Mouse (Mus musculus): Measurements from ENCODE around the gene Fam214a.

Gene Fam214a

DNA sequence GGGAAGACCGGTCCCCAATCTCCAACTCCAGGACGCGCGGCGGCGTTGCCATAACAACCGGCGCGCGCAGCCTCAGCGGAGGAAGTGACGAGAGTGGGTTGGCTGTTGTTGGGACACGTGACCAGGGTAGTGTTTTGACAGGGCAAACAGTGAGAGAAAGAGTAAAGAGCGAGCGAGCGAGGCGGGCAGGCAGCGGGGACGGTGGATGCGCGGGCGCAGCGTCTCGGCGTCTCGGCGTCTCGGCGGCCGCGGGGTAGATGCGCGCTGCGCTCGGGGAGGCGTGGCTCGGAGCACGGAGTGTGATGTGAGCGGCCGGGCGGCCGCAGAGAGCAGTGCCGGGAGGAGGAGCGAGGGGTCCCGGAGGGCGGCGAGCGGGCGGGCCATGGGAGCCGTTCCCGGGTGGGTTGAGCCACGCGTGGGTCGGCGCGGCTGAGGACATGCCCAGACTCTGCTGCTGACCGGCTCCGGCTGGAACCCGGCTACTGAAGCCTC lies at the start of gene Fam214a:
Fam214a (plus strand) TSS at position 129 of the 492 bp plus-strand sequence.
- DNase-seq (ENCODE audit: low spot score in 2 of 2) = peak; percentile 88 to 91

DNA sequence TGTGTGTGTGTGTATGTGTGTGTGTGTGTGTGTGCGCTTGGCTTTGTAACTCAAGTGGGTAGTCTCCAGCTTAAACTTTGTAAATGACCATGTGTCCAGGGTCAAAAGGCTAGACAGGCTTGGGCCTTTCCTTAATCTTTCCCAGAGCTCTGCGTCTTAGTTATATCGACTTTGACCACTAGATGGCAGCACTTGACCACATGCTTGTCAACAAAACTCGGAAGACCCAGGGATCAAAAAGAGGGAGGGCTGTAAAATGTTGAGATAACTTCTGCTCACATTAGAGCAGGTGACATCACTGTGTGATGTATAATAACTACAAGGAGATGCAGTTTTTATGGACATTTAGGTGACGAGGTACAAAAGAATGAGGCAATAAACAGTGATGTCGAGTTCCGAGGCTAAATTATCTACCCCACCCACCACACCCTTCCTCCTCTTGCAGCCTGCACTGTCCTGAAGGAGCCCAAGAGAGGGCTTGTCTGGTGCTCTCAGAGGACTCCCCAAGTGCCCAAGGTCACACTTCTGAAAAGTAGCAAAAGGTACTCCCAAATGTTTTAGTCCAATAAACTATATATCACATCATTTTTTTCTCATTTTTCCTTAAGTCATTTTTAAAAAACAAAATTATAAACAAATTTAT lies 47.7 kb upstream of the Fam214a start:
- DNase-seq (ENCODE audit: low spot score in 2 of 2) = peak; percentile 35 to 72

DNA sequence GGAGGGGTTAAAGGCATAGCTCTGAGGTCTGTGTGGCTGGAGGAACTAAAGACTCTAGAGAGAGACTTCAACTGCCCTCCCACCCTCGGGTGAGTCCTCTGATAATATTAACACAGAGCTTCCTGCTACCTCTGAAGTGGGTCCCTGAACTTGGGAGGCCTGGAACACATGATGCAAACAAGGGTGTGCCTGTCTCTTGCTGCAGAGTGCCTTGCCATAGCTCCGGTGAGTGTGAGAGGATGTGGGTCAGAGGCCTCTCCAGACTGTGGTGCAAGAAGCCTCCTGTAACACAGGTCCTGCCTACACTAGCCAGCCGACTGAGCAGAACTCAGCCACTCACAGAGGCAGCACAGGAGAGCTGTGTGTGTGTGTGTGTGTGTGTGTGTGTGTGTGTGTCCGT lies 45.7 kb upstream of the Fam214a start:
- DNase-seq (ENCODE audit: low spot score in 2 of 2) = peak in 1 of 2 experiments; percentile 40

DNA sequence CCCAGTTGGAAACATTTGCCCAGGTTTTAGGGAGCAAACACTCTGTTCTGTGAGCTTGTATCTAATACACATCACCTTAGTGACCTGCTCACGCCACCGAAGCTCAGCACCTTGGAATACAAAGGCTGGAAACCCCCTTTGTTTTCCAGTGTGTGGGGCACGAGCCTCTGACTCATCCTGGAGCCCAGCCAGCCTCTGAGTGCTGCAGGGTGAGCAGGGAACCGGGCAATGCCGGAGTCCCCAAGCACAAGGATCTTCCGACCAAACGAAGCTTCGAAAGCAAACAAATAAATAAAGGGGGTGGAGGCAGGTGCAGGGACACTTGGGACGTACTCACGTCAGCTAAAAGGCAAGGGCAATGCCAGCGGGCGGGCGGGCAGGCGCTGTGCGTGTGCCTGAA lies 43.4 kb upstream of the Fam214a start:
- peak; percentile 30 to 67 for DNase-seq (ENCODE audit: low spot score in 2 of 2)

DNA sequence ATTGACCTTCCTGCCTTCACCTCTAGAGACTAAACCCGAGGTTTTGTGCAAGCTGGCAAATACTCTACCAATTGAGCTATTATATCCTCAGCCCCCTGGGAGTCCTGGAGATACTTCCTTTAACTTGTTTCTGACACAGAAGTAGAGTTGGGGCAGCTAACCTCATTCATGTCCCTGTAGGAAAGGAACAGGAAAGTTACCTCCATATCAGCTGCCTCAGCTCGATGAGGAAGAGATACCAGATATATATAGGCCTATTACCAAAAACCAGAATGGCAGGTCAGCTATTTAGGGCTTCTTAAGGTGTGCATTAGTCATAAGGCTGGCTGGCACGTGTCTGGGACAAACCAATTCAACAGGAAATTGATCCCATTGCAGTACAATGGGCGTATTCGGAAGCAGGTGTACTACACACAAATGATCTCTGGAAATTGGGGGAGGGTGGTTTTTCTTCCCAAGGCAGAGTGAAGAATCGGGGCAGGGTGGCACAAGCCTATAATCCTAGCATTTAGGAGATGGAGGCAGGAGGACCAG lies 42.4 kb upstream of the Fam214a start:
- no peak for DNase-seq (ENCODE audit: low spot score in 2 of 2)

DNA sequence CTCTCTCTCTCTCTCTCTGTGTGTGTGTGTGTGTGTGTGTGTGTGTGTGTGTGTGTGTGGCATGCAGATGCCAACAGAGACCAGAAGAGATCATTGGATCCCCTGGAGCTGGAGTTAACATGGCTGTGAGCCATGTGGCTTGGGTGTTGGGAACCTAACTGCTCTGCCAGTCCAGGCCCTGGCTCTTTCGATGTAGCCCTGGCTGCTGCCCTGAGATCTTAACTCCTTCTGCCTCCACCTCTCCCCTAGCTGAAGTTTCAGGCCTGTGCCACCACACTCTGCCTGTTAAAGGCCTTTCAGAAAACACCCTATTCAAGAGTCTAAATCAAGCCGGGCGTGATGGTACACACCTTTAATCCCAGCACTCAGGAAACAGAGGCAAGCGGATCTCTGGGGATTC lies 41.3 kb upstream of the Fam214a start:
- no peak for DNase-seq (ENCODE audit: low spot score in 2 of 2)

DNA sequence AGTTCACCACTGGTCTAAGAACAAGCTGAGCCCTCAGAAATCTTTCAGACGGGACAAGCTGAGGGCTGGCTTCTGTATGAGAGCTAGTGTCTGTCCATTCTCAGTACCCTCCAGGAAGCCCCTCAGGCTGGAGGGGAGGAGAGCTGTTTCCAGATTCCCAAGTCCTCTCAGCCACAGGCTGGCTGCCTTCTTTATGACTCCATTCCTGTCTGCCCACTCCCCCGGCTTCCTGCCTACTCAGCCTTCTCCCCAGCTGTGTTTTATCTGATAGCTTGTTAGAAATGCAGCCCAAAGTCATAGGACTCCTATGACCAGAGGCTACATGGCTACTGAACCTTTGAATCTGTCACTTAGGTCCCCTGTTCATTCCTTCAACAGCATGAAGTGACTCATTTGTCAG lies 40.8 kb upstream of the Fam214a start:
- DNase-seq (ENCODE audit: low spot score in 2 of 2) = no peak

DNA sequence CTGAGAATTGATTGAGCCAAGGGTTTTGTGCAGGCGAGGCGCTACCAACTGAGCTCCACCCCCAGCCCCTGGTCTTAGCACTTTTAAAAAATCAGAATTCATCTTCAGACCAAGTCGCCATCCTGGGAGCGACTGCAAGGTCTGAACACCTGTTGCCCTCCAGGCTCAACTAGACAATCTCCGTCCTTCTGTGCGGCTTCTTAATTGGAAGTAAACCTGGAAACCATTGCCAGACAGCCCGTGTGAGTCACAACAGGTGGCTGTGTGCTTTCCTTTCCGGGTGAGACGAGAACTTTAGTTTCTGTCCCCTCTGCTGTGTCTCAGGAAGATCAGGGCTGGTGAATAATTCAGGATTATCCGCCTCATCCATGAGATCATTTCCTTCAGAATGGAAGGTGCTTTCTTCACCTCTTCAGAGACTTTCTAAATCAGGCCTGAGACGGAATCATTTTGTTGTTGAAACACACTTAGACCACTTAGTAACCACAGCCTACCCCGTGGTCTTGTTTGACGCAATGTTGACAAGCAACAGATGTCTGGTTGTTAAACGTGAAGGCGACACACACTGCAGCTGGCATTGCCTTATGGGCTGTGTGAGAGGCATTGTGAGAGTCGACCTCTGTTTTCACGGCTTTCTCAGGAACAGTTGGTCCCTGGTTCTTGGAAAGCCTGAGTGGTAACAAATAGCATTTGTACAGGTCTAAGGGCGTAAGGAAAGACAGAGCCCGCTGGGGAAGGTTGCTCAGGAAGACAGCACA lies 39.9 kb upstream of the Fam214a start:
- DNase-seq (ENCODE audit: low spot score in 2 of 2) = no peak

DNA sequence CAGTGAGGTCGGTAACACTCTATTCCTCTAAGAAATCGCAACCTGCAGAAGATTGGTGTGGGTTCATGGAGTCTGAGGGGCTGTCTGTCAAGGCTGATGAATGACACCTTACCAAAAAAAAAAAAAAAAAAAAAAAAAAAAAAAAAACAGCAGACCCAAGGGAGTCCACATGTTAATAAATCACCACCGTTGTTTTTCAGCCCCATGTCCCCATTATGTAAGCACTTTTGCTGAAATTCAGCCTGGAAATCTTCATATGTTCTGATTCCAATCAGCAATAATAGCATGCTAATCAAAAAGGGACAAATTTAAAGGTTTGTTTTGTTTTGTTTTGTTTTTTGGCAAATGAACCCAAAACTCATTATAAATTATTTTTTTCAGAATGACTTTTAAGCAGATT lies 37.1 kb upstream of the Fam214a start:
- no peak for DNase-seq (ENCODE audit: low spot score in 2 of 2)

DNA sequence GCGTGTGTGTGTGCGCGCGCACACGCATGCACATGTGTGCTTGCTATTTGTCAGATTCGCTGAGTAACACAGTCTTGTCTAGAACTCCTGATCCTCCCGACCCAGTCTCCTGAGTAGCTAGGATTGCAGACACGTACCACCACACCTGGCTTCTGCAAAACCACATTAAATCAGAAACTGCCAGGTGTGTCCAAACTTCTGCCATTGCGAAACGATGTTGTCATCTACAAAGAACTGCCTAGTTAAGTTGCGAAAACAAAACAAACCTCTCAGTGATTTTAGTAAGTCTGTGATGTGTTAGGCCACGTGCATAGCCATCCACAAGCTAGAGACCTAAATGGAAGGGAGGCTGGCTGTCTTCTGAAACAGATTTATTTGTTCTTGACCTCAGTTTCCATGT lies 32.2 kb upstream of the Fam214a start:
- no peak for DNase-seq (ENCODE audit: low spot score in 2 of 2)

DNA sequence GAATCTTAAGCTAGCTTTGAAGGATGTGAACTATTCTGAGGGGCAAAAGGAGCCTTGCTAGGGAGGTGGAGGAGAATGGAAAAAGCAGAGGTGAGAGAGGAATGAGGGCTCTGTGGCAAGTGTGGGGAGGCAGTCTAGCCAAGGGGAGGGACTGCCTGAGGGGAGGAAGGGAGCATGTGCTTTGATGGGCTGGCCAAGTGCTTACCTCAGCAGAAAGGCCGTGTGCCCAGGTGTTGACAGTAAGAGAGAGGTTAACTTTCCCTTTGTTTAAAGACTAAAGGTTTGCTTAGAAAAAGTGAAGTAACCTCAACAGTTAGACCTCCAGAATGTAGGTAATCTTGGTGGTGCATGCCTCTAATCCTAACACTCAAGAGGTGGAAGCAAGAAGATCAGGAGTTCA lies 31.3 kb upstream of the Fam214a start:
- no peak for DNase-seq (ENCODE audit: low spot score in 2 of 2)

DNA sequence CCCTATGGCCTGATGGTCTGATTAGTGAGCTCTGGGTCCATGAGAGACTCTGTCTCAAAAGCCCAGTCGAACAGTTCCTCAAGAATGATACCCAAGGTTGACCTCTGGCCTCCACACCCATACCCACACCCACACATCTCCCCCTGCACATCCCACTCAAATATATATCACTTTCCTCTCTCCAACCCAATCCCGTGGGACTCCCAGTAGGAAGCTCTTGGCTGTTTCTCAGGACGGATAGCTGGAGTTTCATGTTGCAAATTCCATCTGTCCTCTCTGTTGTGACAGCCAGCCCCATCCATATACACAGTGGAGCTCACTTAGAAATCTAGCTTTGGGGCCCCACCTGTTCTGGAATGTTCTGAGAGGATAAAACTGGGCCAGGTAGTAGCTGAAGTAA lies 29.8 kb upstream of the Fam214a start:
- no peak for DNase-seq (ENCODE audit: low spot score in 2 of 2)

DNA sequence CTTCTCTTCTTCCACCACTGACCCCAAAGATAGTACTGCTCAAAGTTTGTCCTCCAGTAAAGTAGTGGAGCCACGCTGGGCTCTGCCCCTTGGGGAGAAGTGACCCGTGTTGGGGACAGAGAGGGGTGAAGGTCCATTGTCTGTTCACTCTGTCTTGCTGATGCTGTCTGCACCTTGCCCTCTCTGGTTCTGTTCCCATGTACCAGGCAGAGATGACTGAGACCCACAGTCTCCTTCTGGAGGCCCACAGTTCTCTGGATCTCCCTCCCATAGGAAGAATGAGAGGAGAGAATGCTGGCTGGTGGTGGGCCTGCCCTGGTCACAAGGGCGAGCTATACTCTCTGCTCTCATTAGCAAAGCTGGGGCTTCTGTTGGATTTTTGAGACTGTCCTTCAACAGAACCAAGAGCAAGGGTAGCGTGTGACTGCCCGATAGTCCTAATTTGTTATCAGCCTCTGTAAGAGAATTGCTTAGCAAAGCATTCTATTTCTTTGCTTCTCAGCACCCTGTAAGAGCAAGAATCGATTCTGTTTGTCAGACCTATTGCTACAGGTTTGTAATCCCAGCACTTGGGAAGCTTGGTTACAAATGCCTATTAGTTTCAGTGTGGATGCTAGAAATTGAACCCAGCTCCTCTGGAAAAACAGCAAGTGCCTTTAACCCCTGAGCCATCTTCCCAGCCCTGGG lies 29.2 kb upstream of the Fam214a start:
- no peak for DNase-seq (ENCODE audit: low spot score in 2 of 2)

DNA sequence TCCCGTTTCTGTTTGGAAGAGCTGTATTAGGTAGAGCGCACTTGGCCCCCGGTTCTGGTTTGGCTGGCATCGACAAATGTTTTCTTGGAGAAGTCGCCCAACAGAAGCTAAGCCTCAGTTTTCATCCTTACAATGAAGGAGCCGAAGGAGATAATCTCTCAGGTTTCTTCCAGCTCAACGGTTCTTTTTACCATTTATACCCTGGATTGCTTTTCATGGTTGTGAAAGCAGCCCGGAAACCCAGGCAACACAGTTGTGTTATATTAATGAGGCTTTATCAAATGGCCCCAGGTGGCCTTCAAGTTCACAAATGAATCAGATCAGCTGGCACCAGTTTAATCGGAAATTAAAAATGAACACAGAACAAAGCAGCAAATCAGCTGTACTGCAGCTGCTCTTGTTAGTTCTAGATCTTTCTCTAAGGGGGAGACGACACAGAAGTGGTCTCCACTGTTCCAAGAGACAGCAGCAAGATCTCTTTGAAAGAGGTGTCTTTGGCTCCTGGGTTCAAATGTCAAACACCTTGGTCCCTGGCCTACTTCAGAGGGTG lies 27.4 kb upstream of the Fam214a start:
- no peak for DNase-seq (ENCODE audit: low spot score in 2 of 2)

DNA sequence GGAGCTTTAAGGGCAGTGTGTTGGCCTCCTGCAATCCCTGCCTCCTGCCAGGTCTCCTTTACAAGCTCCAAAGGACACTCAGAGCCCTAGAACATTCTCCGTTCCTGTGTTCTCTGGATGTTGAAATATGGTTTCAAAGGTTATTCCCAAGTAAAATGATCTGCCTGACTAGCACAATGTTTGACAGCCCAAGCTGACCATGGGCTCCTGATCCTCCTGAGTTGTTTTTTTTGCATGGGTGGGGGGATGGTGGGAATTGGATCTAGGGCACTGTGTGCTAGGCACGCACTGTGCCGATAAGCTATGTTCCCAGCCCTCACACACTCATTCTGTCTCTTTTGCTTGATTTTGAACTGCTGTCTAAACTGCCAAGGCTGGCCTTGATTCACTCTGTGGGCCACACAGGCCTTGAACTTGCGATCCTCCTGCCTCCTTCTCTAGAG lies 22.7 kb upstream of the Fam214a start:
- DNase-seq (ENCODE audit: low spot score in 2 of 2) = no peak

DNA sequence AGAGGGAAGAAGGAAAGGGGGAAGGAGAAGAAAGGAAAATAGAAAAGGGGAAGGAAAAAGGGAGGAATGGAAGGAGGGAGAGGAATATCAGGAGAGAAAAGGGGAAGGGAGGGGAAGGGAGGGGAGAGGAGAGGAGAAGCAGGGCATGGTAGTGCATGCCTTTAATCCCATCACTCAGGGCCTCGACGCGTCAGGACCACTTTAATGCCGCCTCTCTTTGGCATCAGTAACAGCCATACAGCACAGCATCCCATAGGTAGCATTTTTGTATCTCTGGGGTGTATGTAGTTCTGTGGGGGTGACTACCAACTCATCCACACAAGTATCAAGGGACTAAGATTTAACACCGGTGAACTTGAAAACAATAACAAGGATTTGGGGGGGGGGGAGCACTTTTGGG lies 22.0 kb upstream of the Fam214a start:
- no peak for DNase-seq (ENCODE audit: low spot score in 2 of 2)

DNA sequence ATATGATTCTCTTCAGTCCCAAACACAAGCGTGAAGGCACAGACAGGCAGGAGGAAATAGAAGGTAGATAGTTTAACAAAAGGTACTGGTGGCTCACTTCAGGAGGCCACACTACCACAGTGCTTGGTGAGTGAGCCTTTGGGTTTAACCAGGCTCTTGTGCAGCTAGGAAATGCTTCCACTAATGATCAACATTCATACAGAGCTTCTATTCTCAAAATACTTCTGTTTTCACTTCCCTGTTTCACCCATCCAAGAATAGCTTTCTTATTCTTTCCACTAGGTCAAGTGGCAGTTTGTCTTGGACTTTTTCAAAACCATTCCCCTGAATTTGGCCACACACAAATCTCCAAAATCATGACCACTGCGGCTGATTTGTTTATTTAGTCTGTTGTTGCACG lies 17.4 kb upstream of the Fam214a start:
- DNase-seq (ENCODE audit: low spot score in 2 of 2) = no peak

DNA sequence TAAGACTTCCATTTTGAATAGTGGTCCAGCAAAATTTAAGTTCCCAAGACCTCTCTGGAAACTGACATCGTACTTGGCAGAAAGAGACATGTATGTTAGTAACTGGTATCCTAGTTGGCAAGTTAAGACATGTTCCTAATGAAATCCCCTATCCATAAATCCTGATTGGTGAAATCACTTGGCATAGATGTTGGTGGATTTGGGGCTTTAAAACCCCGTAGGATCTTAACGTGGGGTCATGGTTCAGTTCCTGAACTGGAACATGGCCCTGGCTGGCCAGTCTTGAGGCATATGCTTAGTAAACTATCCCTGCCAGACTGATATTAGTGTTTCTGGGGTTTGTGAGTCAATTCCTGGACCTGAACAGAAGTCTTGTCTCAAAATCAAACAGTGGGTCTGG lies 14.9 kb upstream of the Fam214a start:
- no peak for DNase-seq (ENCODE audit: low spot score in 2 of 2)

DNA sequence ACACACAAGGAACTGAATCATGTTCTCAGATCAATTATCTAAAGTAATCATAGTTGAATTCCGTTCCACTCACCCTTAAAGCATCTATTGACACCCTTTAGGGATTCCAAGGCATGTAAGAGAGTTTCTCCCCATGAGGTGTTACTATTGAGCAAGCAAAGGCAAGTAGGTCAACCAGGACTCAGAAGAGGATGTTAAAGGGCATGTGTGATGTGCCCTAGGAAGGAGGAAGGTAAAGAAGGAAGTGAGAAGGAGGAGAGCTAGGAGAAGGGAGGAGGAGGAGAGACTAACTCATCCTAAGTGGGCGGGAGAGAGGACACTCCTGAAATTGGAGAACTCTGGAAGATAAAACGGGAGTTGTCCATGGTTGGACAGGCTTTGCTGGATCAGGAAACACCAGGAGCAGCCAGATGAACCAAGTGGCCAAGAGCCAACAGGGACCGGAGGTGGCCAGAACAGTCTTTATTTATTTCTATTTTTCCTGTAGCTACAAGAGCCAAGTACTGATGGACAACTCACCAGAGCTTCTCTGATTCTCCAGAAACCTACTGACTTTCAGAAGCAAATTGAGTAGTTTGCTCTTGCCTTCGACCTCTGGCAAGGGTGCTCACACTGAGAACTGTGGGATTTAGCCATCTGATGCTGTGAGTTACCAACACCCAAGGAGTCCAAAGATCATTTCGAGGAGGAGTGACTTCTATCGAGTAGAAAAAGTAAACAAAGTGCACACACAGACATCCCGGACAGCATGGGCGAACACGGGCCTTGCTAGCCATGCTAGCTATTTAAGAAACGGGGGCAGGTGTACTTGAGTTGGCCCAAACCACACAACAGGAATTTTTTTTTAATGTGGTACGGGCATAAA lies 13.8 kb upstream of the Fam214a start:
- no peak for DNase-seq (ENCODE audit: low spot score in 2 of 2)

DNA sequence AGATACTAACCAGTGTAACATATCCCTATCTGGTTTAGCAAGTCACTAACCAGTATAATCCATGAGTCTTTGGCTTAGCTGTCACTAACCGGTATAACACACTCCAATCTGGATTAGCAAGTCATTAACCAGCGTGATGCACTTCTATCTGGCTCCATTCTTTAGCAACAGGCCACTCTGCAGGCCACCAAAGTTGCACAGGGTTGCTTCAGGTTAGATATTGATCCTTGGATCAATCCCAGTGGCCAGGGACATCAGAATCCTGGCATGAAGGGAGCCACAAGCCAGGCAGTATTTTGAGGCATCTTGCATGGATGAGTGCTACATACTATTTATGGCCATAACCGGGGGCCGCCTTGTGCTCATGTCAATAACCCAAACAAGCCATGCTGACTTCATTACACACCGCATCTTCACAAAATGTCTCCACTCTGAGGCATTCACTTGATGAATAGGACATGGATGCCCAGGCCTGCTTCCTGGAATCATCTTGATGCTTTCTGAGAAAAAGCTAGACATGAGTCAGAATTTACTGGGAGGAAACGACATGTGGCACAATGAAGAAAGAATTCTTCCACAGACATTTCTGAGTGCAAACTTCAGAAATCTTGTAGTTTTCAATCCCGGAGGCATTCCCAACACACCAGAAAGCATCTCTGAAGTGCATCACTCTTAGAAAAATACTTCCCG lies 5.8 kb upstream of the Fam214a start:
- no peak for DNase-seq (ENCODE audit: low spot score in 2 of 2)

DNA sequence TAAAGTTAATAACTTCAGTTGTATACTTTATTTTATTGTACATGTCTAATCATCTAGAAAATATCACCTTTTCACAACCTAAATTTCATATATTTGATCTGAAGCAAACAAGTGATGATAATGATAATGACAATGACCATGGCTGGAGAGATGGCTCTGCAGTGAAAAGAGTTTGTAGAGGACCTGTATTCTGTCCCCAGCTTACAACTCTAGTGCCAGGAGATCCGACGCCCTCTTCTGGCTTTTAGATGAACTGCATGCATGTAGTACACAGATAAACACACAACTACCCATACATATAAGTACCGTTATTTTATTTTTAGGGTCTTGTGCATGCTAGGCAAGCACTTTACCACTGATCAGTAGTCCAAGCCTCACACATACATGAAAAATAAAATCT lies 1.2 kb upstream of the Fam214a start:
- DNase-seq (ENCODE audit: low spot score in 2 of 2) = no peak
